Mouse (Mus musculus) embryonic fibroblast, embryonic 13.5 days (primary cell): ENCODE results near the gene Map3k19.

Experiments used
- CTCF ChIP-seq: IDR thresholded peaks from 2 replicates; pipeline ENCODE4 v1.5.1; 2011; ENCODE audit warnings: mild to moderate bottlenecking, control low read depth, low read length, moderate library complexity, borderline replicate concordance; ENCODE audit not compliant: insufficient read depth
- POLR2A ChIP-seq: IDR thresholded peaks from 2 replicates; pipeline ENCODE4 v1.6.1; 2011; ENCODE audit warnings: low read depth, mild to moderate bottlenecking, control low read depth, low read length, moderate library complexity

DNA sequence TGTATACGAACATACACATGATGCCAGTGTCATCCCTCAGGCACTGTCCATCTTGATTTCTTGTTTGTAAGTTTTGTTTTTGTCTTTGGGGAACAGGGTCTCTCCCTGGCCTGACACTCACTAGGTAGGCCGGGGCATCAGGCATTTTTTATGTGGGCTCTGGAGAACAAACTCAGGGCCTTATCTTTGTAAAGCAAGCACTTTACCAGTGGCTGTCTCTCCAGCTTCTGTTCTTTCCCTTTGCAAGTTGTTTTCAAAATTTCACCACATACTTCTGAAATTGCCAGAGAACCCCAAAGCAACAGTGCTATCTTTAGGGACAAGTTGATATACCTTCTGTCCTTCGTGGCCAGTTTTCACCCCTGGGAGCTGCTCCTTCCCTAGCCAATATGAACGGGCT, 20.6 kb downstream of the Map3k19 start:
- TF ChIP-seq POLR2A, result no peak
- TF ChIP-seq CTCF, result no peak
